Mouse (Mus musculus) spleen, adult 2 months (tissue): Measurements from ENCODE around the gene Parp8. TPM values are rescaled to one million over a fixed set of nuclear protein-coding genes. Genes with fewer than 3 reads are reported as not detected.

ENCODE experiments used
- DNase-seq, 2 experiments: peaks; one replicate each; pipeline versions ENCODE4 v3.0.0 to v3.0.0-alpha.2; 2012 to 2021; ENCODE audit warnings: low spot score in 2 of 2, low read depth in 1 of 2
- H3K27ac ChIP-seq: fragments of 200-500 bp; 2 replicates; pipeline ENCODE4 v1.5.1; 2012; ENCODE audit warnings: low read length, inconsistent platforms; ENCODE audit not compliant: insufficient read depth
- H3K27me3 ChIP-seq: fragments of 200-500 bp; 2 replicates; pipeline ENCODE4 v1.6.1; 2012; ENCODE audit warnings: mild to moderate bottlenecking, moderate library complexity, low read length, inconsistent platforms; ENCODE audit not compliant: control insufficient read depth, insufficient read depth
- H3K36me3 ChIP-seq: fragments of 200-500 bp; 2 replicates; pipeline ENCODE4 v1.6.1; 2012; ENCODE audit warnings: mild to moderate bottlenecking, low read length, inconsistent platforms; ENCODE audit not compliant: control insufficient read depth, insufficient read depth
- H3K4me1 ChIP-seq: fragments of 200-500 bp; 2 replicates; pipeline ENCODE4 v1.6.1; 2011; ENCODE audit warnings: inconsistent platforms; ENCODE audit not compliant: control insufficient read depth, insufficient read depth, insufficient read length
- H3K4me3 ChIP-seq: fragments of 200-500 bp; 2 replicates; pipeline ENCODE4 v1.5.1; 2011; ENCODE audit warnings: mild to moderate bottlenecking, inconsistent platforms; ENCODE audit not compliant: insufficient read depth, insufficient read length; ENCODE audit errors: extremely low read depth
- CTCF ChIP-seq: fragments of 200-500 bp; IDR thresholded peaks from 2 replicates; pipeline ENCODE4 v1.5.1; 2011; ENCODE audit warnings: mild to moderate bottlenecking, inconsistent platforms; ENCODE audit not compliant: insufficient read depth, insufficient read length, insufficient replicate concordance; ENCODE audit errors: extremely low read depth
- POLR2A ChIP-seq: fragments of 200-500 bp; IDR thresholded peaks from 2 replicates; pipeline ENCODE4 v1.6.1; 2011; ENCODE audit warnings: low read depth, low read length, inconsistent platforms
- WGBS: fragments of 180-500 bp; shearing (Covaris S2); methylation state at CpG from one replicate; pipeline ENCODE4 v1.1.7; 2018; 5-methylcytosine and 5-hydroxymethylcytosine counted together
- polyA plus RNA-seq: library from polyadenylated mRNA; depleted of rRNA; stranded (reverse); fragments of >200 nt; gene quantifications from 2 replicates; pipeline ENCODE4 v1.2.3, GENCODE M21; 2012

Parp8 gene
- polyA plus RNA-seq, 1 experiment, result 10.8 TPM

GRCm38 (mm10) chr13:116884422-116884942 is 140.9 kb downstream of the Parp8 start:
- TF ChIP-seq CTCF (no peak), POLR2A (no peak)
- Histone ChIP-seq H3K27ac (no peak overlapping the region), H3K36me3 (no peaks in the 10 kb centered on the region; the same call in none of the 2 replicates), H3K27me3 (no peaks in the 10 kb centered on the region), H3K4me3 (no peak overlapping the region), H3K4me1 (no peaks in the 10 kb centered on the region)
- 66% methylated on average over 9 of the region's 9 CpGs for WGBS
- DNase-seq, result no peak

- no peak for DNase-seq
- no peak overlapping the region for H3K4me3 ChIP-seq
- H3K4me1 ChIP-seq, result no peaks in the 10 kb centered on the region
- H3K36me3 ChIP-seq, result peaks cover 9% of the 10 kb centered on the region
- TF ChIP-seq POLR2A (no peak), CTCF (no peak)
- H3K27me3 ChIP-seq, result no peaks in the 10 kb centered on the region
- no peak overlapping the region for H3K27ac ChIP-seq
- WGBS, result 87% methylated on average over 7 of the region's 7 CpGs
Observed at GRCm38 (mm10) chr13:116882226-116882625, 143.1 kb downstream of the Parp8 start.

- Histone ChIP-seq H3K4me3 (no peak overlapping the region), H3K27me3 (no peaks in the 10 kb centered on the region), H3K36me3 (peaks cover 11% of the 10 kb centered on the region), H3K4me1 (no peaks in the 10 kb centered on the region), H3K27ac (no peak overlapping the region)
- DNase-seq, result no peak
- no peak for TF ChIP-seq POLR2A
- no peak for TF ChIP-seq CTCF
- WGBS, result 95% methylated on average over 10 of the region's 10 CpGs
Observed at GRCm38 (mm10) chr13:116879580-116880192, 145.7 kb downstream of the Parp8 start.

GRCm38 (mm10) chr13:116870221-116870620 is 155.1 kb downstream of the Parp8 start:
- no peak for DNase-seq
- H3K27ac ChIP-seq, result no peak overlapping the region
- H3K36me3 ChIP-seq, result peaks cover 19% of the 10 kb centered on the region
- H3K4me3 ChIP-seq, result no peak overlapping the region
- 81% methylated on average over 1 of the region's 1 CpGs for WGBS
- TF ChIP-seq CTCF, result no peak
- TF ChIP-seq POLR2A, result no peak
- no peaks in the 10 kb centered on the region for H3K27me3 ChIP-seq
- H3K4me1 ChIP-seq, result no peaks in the 10 kb centered on the region

GRCm38 (mm10) chr13:116843937-116844336 is 181.4 kb downstream of the Parp8 start:
- 61% methylated on average over 5 of the region's 5 CpGs for WGBS
- Histone ChIP-seq H3K27me3 (no peaks in the 10 kb centered on the region), H3K4me1 (no peaks in the 10 kb centered on the region; the same call in 1 of the 2 replicates), H3K27ac (no peak overlapping the region), H3K36me3 (no peaks in the 10 kb centered on the region), H3K4me3 (no peak overlapping the region)
- TF ChIP-seq CTCF (no peak), POLR2A (no peak)
- no peak for DNase-seq

GRCm38 (mm10) chr13:116830984-116831383 is 194.4 kb downstream of the Parp8 start:
- DNase-seq, result no peak
- Histone ChIP-seq H3K4me3 (no peak overlapping the region), H3K27ac (no peak overlapping the region), H3K27me3 (no peaks in the 10 kb centered on the region), H3K4me1 (no peaks in the 10 kb centered on the region), H3K36me3 (no peaks in the 10 kb centered on the region)
- no peak for TF ChIP-seq CTCF
- TF ChIP-seq POLR2A, result no peak

GRCm38 (mm10) chr13:116829015-116829414 is 196.3 kb downstream of the Parp8 start:
- DNase-seq, result no peak
- Histone ChIP-seq H3K36me3 (no peaks in the 10 kb centered on the region), H3K27ac (no peak overlapping the region), H3K4me3 (no peak overlapping the region), H3K27me3 (no peaks in the 10 kb centered on the region), H3K4me1 (no peaks in the 10 kb centered on the region)
- TF ChIP-seq CTCF (no peak), POLR2A (no peak)
- WGBS, result 79% methylated on average over 3 of the region's 3 CpGs
